Mouse (Mus musculus) kidney, embryonic 16.5 days (tissue): ENCODE measurements at regions not wholly inside any gene's neighbourhood (a gene's known extent, or its start where the extent isn't known, plus 50 kb on each side); places are given as distances from the start of the nearest gene placed in this dataset.

Source experiments
- ATAC-seq: fragments of 200-750 bp; cut with Nextera tagmentation; 2 replicates; pipeline ENCODE4 v1.8.0; 2017; ENCODE audit warnings: moderate TSS enrichment; ENCODE audit not compliant: low FRiP score, low TSS enrichment
- H3K27ac ChIP-seq: fragments of 300-500 bp; sonication (generic); 2 replicates; pipeline ENCODE4 v1.5.1; 2014; ENCODE audit warnings: low read length
- H3K27me3 ChIP-seq: fragments of 300-500 bp; sonication (generic); 2 replicates; pipeline ENCODE4 v1.6.1; 2014; ENCODE audit warnings: low read length, control low read depth, mixed read lengths; ENCODE audit not compliant: insufficient read depth
- H3K36me3 ChIP-seq: fragments of 300-500 bp; sonication (generic); 2 replicates; pipeline ENCODE4 v1.6.1; 2014; ENCODE audit warnings: low read length, control low read depth, mixed read lengths; ENCODE audit not compliant: insufficient read depth
- H3K4me1 ChIP-seq: fragments of 300-500 bp; sonication (generic); 2 replicates; pipeline ENCODE4 v1.6.1; 2014; ENCODE audit warnings: low read length, control low read depth, mixed read lengths; ENCODE audit not compliant: insufficient read depth
- H3K4me2 ChIP-seq: fragments of 300-500 bp; sonication (generic); replicated peaks from 2 replicates; pipeline ENCODE4 v1.6.1; 2014; ENCODE audit warnings: low read depth, low read length
- H3K4me3 ChIP-seq: fragments of 300-500 bp; sonication (generic); 2 replicates; pipeline ENCODE4 v1.5.1; 2014; ENCODE audit warnings: mild to moderate bottlenecking, low read length
- H3K9ac ChIP-seq: fragments of 300-500 bp; sonication (generic); replicated peaks from 2 replicates; pipeline ENCODE4 v1.6.1; 2014; ENCODE audit warnings: low read length
- H3K9me3 ChIP-seq: fragments of 300-500 bp; sonication (generic); 2 replicates; pipeline ENCODE4 v1.6.1; 2016; ENCODE audit warnings: low read length, control low read depth
- WGBS: fragments of 180-500 bp; shearing (Covaris S2); extraction: QIAGEN DNeasy Blood & Tissue Kit; methylation state at CpG from one replicate; pipeline ENCODE4 v1.1.7; 2014; 5-methylcytosine and 5-hydroxymethylcytosine counted together

- Histone ChIP-seq H3K36me3 (no peaks in the 10 kb centered on the region), H3K27ac (no peak overlapping the region), H3K4me1 (peaks cover 18% of the 10 kb centered on the region), H3K27me3 (no peaks in the 10 kb centered on the region), H3K4me2 (no peak overlapping the region), H3K9ac (no peak overlapping the region), H3K4me3 (no peak overlapping the region), H3K9me3 (no peaks in the 10 kb centered on the region)
- 93% methylated on average over 7 of the region's 7 CpGs for WGBS
- no peak for ATAC-seq
Measured at GRCm38 (mm10) chr12:110025171-110025570, 253.7 kb upstream of the Dio3 start.

- Histone ChIP-seq H3K9ac (no peak overlapping the region), H3K27ac (no peak overlapping the region), H3K9me3 (no peaks in the 10 kb centered on the region), H3K4me3 (no peak overlapping the region), H3K27me3 (no peaks in the 10 kb centered on the region), H3K4me2 (no peak overlapping the region), H3K4me1 (peaks cover 12% of the 10 kb centered on the region), H3K36me3 (no peaks in the 10 kb centered on the region)
- ATAC-seq, result no peak
- 54% methylated on average over 11 of the region's 11 CpGs for WGBS
Measured at GRCm38 (mm10) chr12:110026033-110026750, 252.7 kb upstream of the Dio3 start.

GRCm38 (mm10) chr12:110027345-110027744, 251.5 kb upstream of the Dio3 start:
- Histone ChIP-seq H3K9ac (no peak overlapping the region), H3K36me3 (no peaks in the 10 kb centered on the region), H3K4me2 (no peak overlapping the region), H3K4me1 (peaks cover 9% of the 10 kb centered on the region), H3K27ac (no peak overlapping the region), H3K9me3 (no peaks in the 10 kb centered on the region), H3K4me3 (no peak overlapping the region), H3K27me3 (no peaks in the 10 kb centered on the region)
- ATAC-seq, result no peak
- 68% methylated on average over 6 of the region's 6 CpGs for WGBS

- Histone ChIP-seq H3K36me3 (no peaks in the 10 kb centered on the region), H3K9ac (no peak overlapping the region), H3K4me2 (no peak overlapping the region), H3K9me3 (no peaks in the 10 kb centered on the region), H3K27me3 (no peaks in the 10 kb centered on the region), H3K4me3 (no peak overlapping the region), H3K4me1 (peaks cover 8% of the 10 kb centered on the region), H3K27ac (no peak overlapping the region)
- 58% methylated on average over 12 of the region's 12 CpGs for WGBS
- ATAC-seq, result no peak
Measured at GRCm38 (mm10) chr12:110027976-110028375, 250.9 kb upstream of the Dio3 start.

GRCm38 (mm10) chr12:110028646-110029045, 250.2 kb upstream of the Dio3 start:
- no peak for ATAC-seq

GRCm38 (mm10) chr12:110031326-110031725, 247.5 kb upstream of the Dio3 start:
- H3K36me3 ChIP-seq, result no peaks in the 10 kb centered on the region
- no peak overlapping the region for H3K27ac ChIP-seq
- H3K4me2 ChIP-seq, result no peak overlapping the region
- no peaks in the 10 kb centered on the region for H3K9me3 ChIP-seq
- 66% methylated on average over 6 of the region's 6 CpGs for WGBS
- no peaks in the 10 kb centered on the region for H3K4me1 ChIP-seq
- H3K27me3 ChIP-seq, result no peaks in the 10 kb centered on the region
- no peak for ATAC-seq
- no peak overlapping the region for H3K9ac ChIP-seq
- no peak overlapping the region for H3K4me3 ChIP-seq

More at GRCm38 (mm10) chr12:110028646-110029045, 250.2 kb upstream of the Dio3 start:
- Histone ChIP-seq H3K36me3 (no peaks in the 10 kb centered on the region), H3K27ac (no peak overlapping the region), H3K4me3 (no peak overlapping the region), H3K4me2 (no peak overlapping the region), H3K27me3 (no peaks in the 10 kb centered on the region), H3K4me1 (peaks cover 5% of the 10 kb centered on the region), H3K9ac (no peak overlapping the region), H3K9me3 (no peaks in the 10 kb centered on the region)
- WGBS, result 50% methylated on average over 9 of the region's 9 CpGs

- Histone ChIP-seq H3K9me3 (no peaks in the 10 kb centered on the region), H3K4me1 (no peaks in the 10 kb centered on the region), H3K4me2 (no peak overlapping the region), H3K27ac (no peak overlapping the region), H3K27me3 (no peaks in the 10 kb centered on the region), H3K4me3 (no peak overlapping the region), H3K36me3 (no peaks in the 10 kb centered on the region), H3K9ac (no peak overlapping the region)
- no peak for ATAC-seq
- WGBS, result 81% methylated on average over 8 of the region's 8 CpGs
Measured at GRCm38 (mm10) chr12:110035171-110035570, 243.7 kb upstream of the Dio3 start.

- WGBS, result 37% methylated on average over 15 of the region's 15 CpGs
- H3K9me3 ChIP-seq, result no peaks in the 10 kb centered on the region
- no peak overlapping the region for H3K4me3 ChIP-seq
- no peak for ATAC-seq
- H3K36me3 ChIP-seq, result no peaks in the 10 kb centered on the region
- H3K4me1 ChIP-seq, result no peaks in the 10 kb centered on the region
- no peak overlapping the region for H3K27ac ChIP-seq
- H3K4me2 ChIP-seq, result no peak overlapping the region
- no peaks in the 10 kb centered on the region for H3K27me3 ChIP-seq
- H3K9ac ChIP-seq, result no peak overlapping the region
Measured at GRCm38 (mm10) chr12:110040682-110041081, 238.2 kb upstream of the Dio3 start.

- no peaks in the 10 kb centered on the region for H3K36me3 ChIP-seq
- 0 out of 2 replicates have a peak, but pooled peaks cover 3% of the 10 kb centered on the region for H3K27me3 ChIP-seq
- no peak for ATAC-seq
- H3K9ac ChIP-seq, result no peak overlapping the region
- 66% methylated on average over 3 of the region's 3 CpGs for WGBS
- H3K4me2 ChIP-seq, result no peak overlapping the region
- H3K4me3 ChIP-seq, result no peak overlapping the region
- H3K4me1 ChIP-seq, result no peaks in the 10 kb centered on the region
- no peaks in the 10 kb centered on the region for H3K9me3 ChIP-seq
- no peak overlapping the region for H3K27ac ChIP-seq
Measured at GRCm38 (mm10) chr12:110041782-110042181, 237.1 kb upstream of the Dio3 start.

GRCm38 (mm10) chr12:110044266-110044665, 234.6 kb upstream of the Dio3 start:
- no peak overlapping the region for H3K4me3 ChIP-seq
- no peak overlapping the region for H3K4me2 ChIP-seq
- H3K4me1 ChIP-seq, result no peaks in the 10 kb centered on the region
- ATAC-seq, result no peak
- 85% methylated on average over 5 of the region's 5 CpGs for WGBS
- 0 out of 2 replicates have a peak, but pooled peaks cover 3% of the 10 kb centered on the region for H3K27me3 ChIP-seq
- no peaks in the 10 kb centered on the region for H3K9me3 ChIP-seq
- H3K36me3 ChIP-seq, result no peaks in the 10 kb centered on the region
- no peak overlapping the region for H3K9ac ChIP-seq
- H3K27ac ChIP-seq, result no peak overlapping the region
